Mouse (Mus musculus) frontal cortex, postnatal 36 days (tissue): Measurements from ENCODE around the gene Gm49318.

Experiments
- DNase-seq, 2 experiments: peaks; one replicate each; pipeline ENCODE4 v3.0.0; 2022; ENCODE audit warnings: low spot score in 2 of 2

Gm49318 gene

GRCm38 (mm10) chr9:22069881-22070553 lies 1.0 kb downstream of the Gm49318 start:
- DNase-seq, result no peak

GRCm38 (mm10) chr9:22067195-22067594 lies 3.9 kb downstream of the Gm49318 start:
- DNase-seq, result no peak

GRCm38 (mm10) chr9:22066433-22066832 lies 4.6 kb downstream of the Gm49318 start:
- no peak for DNase-seq

- DNase-seq, result no peak
These were observed 5.4 kb downstream of the Gm49318 start for GRCm38 (mm10) chr9:22065642-22066041.

GRCm38 (mm10) chr9:22064341-22064740 lies 6.7 kb downstream of the Gm49318 start:
- DNase-seq, result no peak

- DNase-seq, result peak; percentile 65 to 86
These were observed 9.7 kb downstream of the Gm49318 start for GRCm38 (mm10) chr9:22061339-22061738.

GRCm38 (mm10) chr9:22058011-22058424 lies 13.0 kb downstream of the Gm49318 start:
- DNase-seq, result no peak

GRCm38 (mm10) chr9:22057031-22057517 lies 14.0 kb downstream of the Gm49318 start:
- DNase-seq, result no peak

GRCm38 (mm10) chr9:22056303-22056910 lies 14.7 kb downstream of the Gm49318 start:
- no peak for DNase-seq

GRCm38 (mm10) chr9:22055713-22056112 lies 15.3 kb downstream of the Gm49318 start:
- DNase-seq, result no peak

- peak; percentile 77 to 86 for DNase-seq
These were observed 16.5 kb downstream of the Gm49318 start for GRCm38 (mm10) chr9:22054411-22055076.

GRCm38 (mm10) chr9:22053657-22054056 lies 17.4 kb downstream of the Gm49318 start:
- DNase-seq, result no peak

- peak; percentile 77 to 79 for DNase-seq
These were observed 19.2 kb downstream of the Gm49318 start, which contains the start of gene Elavl3 for GRCm38 (mm10) chr9:22051958-22052254. TSS of gene Elavl3 (minus strand) at chr9:22052023.

- DNase-seq, result no peak
These were observed 19.7 kb downstream of the Gm49318 start for GRCm38 (mm10) chr9:22051161-22051957.

GRCm38 (mm10) chr9:22050351-22050889 lies 20.6 kb downstream of the Gm49318 start:
- peak; percentile 60 to 65 for DNase-seq

- no peak for DNase-seq
These were observed 21.3 kb downstream of the Gm49318 start for GRCm38 (mm10) chr9:22049721-22050270.

GRCm38 (mm10) chr9:22049315-22049714 lies 21.7 kb downstream of the Gm49318 start:
- DNase-seq, result no peak

- DNase-seq, result no peak
These were observed 23.7 kb downstream of the Gm49318 start for GRCm38 (mm10) chr9:22047329-22047728.

- DNase-seq, result no peak
These were observed 29.2 kb downstream of the Gm49318 start for GRCm38 (mm10) chr9:22041832-22042231.

- no peak for DNase-seq
These were observed 33.2 kb downstream of the Gm49318 start for GRCm38 (mm10) chr9:22037826-22038225.

- no peak for DNase-seq
These were observed 35.6 kb downstream of the Gm49318 start for GRCm38 (mm10) chr9:22035300-22036044.
